In the genomic region with DNA sequence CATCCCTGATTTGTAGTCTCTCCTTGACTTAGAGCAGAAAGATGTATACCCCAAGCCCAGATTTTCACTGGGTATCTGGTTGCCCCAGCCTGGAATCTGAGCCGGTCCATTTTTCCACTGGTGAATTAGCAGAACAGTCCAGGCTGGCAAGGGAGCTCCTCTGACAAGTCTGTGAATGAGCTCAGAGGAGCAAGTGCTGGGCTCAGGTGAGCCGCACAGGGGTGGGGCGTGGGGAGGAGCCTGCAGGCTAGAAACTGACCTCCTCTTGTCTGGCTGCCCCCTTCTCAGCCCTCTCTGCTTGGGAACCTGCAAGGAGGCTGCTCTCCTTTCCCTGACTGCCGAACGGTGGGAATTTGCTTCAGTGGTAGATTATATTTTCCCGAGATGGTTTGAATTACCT, we compare ENCODE assay signal across 14 mouse cellular contexts.
DNase-seq lines count a peak whose midpoint lies in the region; ATAC-seq and TF ChIP-seq lines count a peak whose summit lies in the region.
"Had no signal": no experiment of that assay in that cellular context is flagged by ENCODE, and none has a peak within 500 bp of the region (broad histone marks: within the 10 kb centered on the region; RNA-seq: fewer than 3 reads in every experiment).

No protein-coding gene starts in this region.

- no peaks in the 10 kb centered on the region for H3K27me3 ChIP-seq in forebrain, embryonic 13.5 days
- H3K27me3 ChIP-seq: hindbrain, embryonic 15.5 days; midbrain, embryonic 15.5 days; neural tube, embryonic 13.5 days had no signal

- TF ChIP-seq CTCF in gastrocnemius, adult 2 months (IDR thresholded peaks at IDR 0.05): no peak
- TF ChIP-seq CTCF in lung, adult 2 months (IDR thresholded peaks at IDR 0.05; ENCODE audit: insufficient read depth, low read length): no peak

- no peak overlapping the region for H3K4me2 ChIP-seq in forebrain, embryonic 13.5 days
- H3K4me2 ChIP-seq: hindbrain, embryonic 15.5 days; midbrain, embryonic 15.5 days; neural tube, embryonic 13.5 days had no signal

- H3K4me1 ChIP-seq in lung, adult 2 months (ENCODE audit: control insufficient read depth, insufficient read depth, low read length): no peaks in the 10 kb centered on the region
- H3K4me1 ChIP-seq in forebrain, embryonic 13.5 days: no peaks in the 10 kb centered on the region
- H3K4me1 ChIP-seq: hindbrain, embryonic 15.5 days; midbrain, embryonic 15.5 days; neural tube, embryonic 13.5 days had no signal

- 44% methylated on average over 6 of the region's 6 CpGs for WGBS in lung, adult 2 months
- WGBS in forebrain, embryonic 13.5 days: 36% methylated on average over 6 of the region's 6 CpGs

- no peaks in the 10 kb centered on the region for H3K36me3 ChIP-seq in forebrain, embryonic 13.5 days (ENCODE audit: poor library complexity, severe bottlenecking)
- H3K36me3 ChIP-seq: forebrain, embryonic 10.5 days; hindbrain, embryonic 15.5 days; midbrain, embryonic 15.5 days; neural tube, embryonic 13.5 days had no signal

- H3K9ac ChIP-seq in forebrain, embryonic 13.5 days: no peak overlapping the region
- H3K9ac ChIP-seq: hindbrain, embryonic 15.5 days; midbrain, embryonic 15.5 days; neural tube, embryonic 13.5 days had no signal

- no peak for TF ChIP-seq POLR2A in lung, adult 2 months (IDR thresholded peaks at IDR 0.05; ENCODE audit: borderline replicate concordance, extremely low read depth, low read depth, low read length)

- ATAC-seq in forebrain, embryonic 13.5 days: no peak
- ATAC-seq: midbrain, embryonic 15.5 days had no signal

- peak overlapping the region; percentile 44 for H3K4me3 ChIP-seq in gastrocnemius, adult 2 months
- no peak overlapping the region for H3K4me3 ChIP-seq in lung, adult 2 months (replicated peaks; ENCODE audit: extremely low read depth, low read depth, low read length)
- H3K4me3 ChIP-seq in forebrain, embryonic 13.5 days: no peak overlapping the region
- H3K4me3 ChIP-seq: forebrain, embryonic 10.5 days; hindbrain, embryonic 15.5 days; midbrain, embryonic 15.5 days; neural tube, embryonic 13.5 days had no signal

- intact Hi-C loops in gastrocnemius, adult 2 months (cut with DNase I): no loop called here

- H3K9me3 ChIP-seq in forebrain, embryonic 13.5 days (replicated peaks): no peaks in the 10 kb centered on the region
- H3K9me3 ChIP-seq: forebrain, embryonic 10.5 days; hindbrain, embryonic 15.5 days; midbrain, embryonic 15.5 days; neural tube, embryonic 13.5 days had no signal

- peak; percentile 74 for DNase-seq in gastrocnemius, adult 2 months
- no peak for DNase-seq in gastrocnemius, postnatal 10 days
- DNase-seq in lung, adult 2 months: peak; percentile 7
- DNase-seq in lung, postnatal 10 days: no peak
- DNase-seq in kidney, postnatal 25 days: peak; percentile 14 to 49
- peak; percentile 51 for DNase-seq in skeletal muscle tissue, adult 2 months (ENCODE audit: low read depth, low spot score)
- no peak for DNase-seq in thymus, postnatal 36 days
- DNase-seq: adrenal gland, postnatal 10 days; thymus, adult 18-20 months had no signal

- H3K27ac ChIP-seq in gastrocnemius, adult 2 months: peak overlapping the region; percentile 78
- H3K27ac ChIP-seq in forebrain, embryonic 13.5 days: no peak overlapping the region
- H3K27ac ChIP-seq: forebrain, embryonic 10.5 days; hindbrain, embryonic 15.5 days; midbrain, embryonic 15.5 days; neural tube, embryonic 13.5 days had no signal

Comparison
In these comparisons a context has a peak if more than half of its experiments do, and no peak if none do; other contexts are left out.
1. DNase-seq: peak in gastrocnemius, adult 2 months (single experiment), lung, adult 2 months (single experiment), kidney, postnatal 25 days (2 of 2) and skeletal muscle tissue, adult 2 months (single experiment); none in gastrocnemius, postnatal 10 days (single experiment), lung, postnatal 10 days (single experiment) and thymus, postnatal 36 days (0 of 2).